Mouse (Mus musculus) embryo, embryonic 10 days (tissue): Measurements from ENCODE around the gene Rtl8a.
"Not testable (repeated sequence)": the region's sequence is repeated elsewhere in the genome, so short reads cannot be mapped to it uniquely, and the experiment has no call there.

Experiments
- DNase-seq: peaks from one replicate; pipeline ENCODE4 v3.0.0-alpha.2; 2015; ENCODE audit warnings: low spot score

Rtl8a gene

GRCm38 (mm10) chrX:53642980-53643961 lies at the start of gene Rtl8a:
Rtl8a (minus strand) TSS chrX:53643682.
- peak; percentile 92 for DNase-seq

GRCm38 (mm10) chrX:53693141-53693540 lies 49.7 kb upstream of the Rtl8a start:
- DNase-seq: no peak

GRCm38 (mm10) chrX:53692065-53692464 lies 48.6 kb upstream of the Rtl8a start:
- DNase-seq: no peak

GRCm38 (mm10) chrX:53684676-53685075 lies 41.2 kb upstream of the Rtl8a start:
- DNase-seq: not testable (repeated sequence)

GRCm38 (mm10) chrX:53682650-53683049 lies 39.2 kb upstream of the Rtl8a start:
- not testable (repeated sequence) for DNase-seq

- DNase-seq: not testable (repeated sequence)
Observed at GRCm38 (mm10) chrX:53676943-53677342, 33.5 kb upstream of the Rtl8a start.

GRCm38 (mm10) chrX:53670696-53671095 lies 27.2 kb upstream of the Rtl8a start:
- DNase-seq: not testable (repeated sequence)

GRCm38 (mm10) chrX:53670294-53670693 lies 26.8 kb upstream of the Rtl8a start, which contains the start of gene Rtl8b:
Rtl8b (minus strand) TSS chrX:53670408.
- peak; percentile 90 for DNase-seq

- not testable (repeated sequence) for DNase-seq
Observed at GRCm38 (mm10) chrX:53669557-53670270, 26.2 kb upstream of the Rtl8a start.

GRCm38 (mm10) chrX:53652917-53653316 lies 9.4 kb upstream of the Rtl8a start:
- DNase-seq: not testable (repeated sequence)

GRCm38 (mm10) chrX:53645885-53646284 lies 2.4 kb upstream of the Rtl8a start:
- no peak for DNase-seq

GRCm38 (mm10) chrX:53642604-53642979 lies 890 bp downstream of the Rtl8a start:
- not testable (repeated sequence) for DNase-seq

- DNase-seq: not testable (repeated sequence)
Observed at GRCm38 (mm10) chrX:53638107-53638506, 5.4 kb downstream of the Rtl8a start.

GRCm38 (mm10) chrX:53611395-53611794 lies 32.1 kb downstream of the Rtl8a start:
- DNase-seq: not testable (repeated sequence)

GRCm38 (mm10) chrX:53610571-53610970 lies 32.9 kb downstream of the Rtl8a start:
- DNase-seq: peak; percentile 65

GRCm38 (mm10) chrX:53608879-53609278 lies 34.6 kb downstream of the Rtl8a start, which contains the start of gene Gm14597:
Gm14597 (minus strand) TSS chrX:53608979.
- not testable (repeated sequence) for DNase-seq

- DNase-seq: no peak
Observed at GRCm38 (mm10) chrX:53608122-53608813, 35.2 kb downstream of the Rtl8a start.

GRCm38 (mm10) chrX:53607242-53608121 lies 36.0 kb downstream of the Rtl8a start, which contains the start of gene Rtl8c:
Rtl8c (plus strand) TSS chrX:53608032.
- peak; percentile 73 for DNase-seq

GRCm38 (mm10) chrX:53606176-53606575 lies 37.3 kb downstream of the Rtl8a start:
- DNase-seq: not testable (repeated sequence)

GRCm38 (mm10) chrX:53599993-53600392 lies 43.5 kb downstream of the Rtl8a start:
- DNase-seq: not testable (repeated sequence)
